Mouse (Mus musculus): ENCODE results near the gene Ctdsp2. TPM values are rescaled to one million over a fixed set of nuclear protein-coding genes. Genes with fewer than 3 reads are reported as not detected.
A peak's percentile ranks its signal among the peaks of the same experiment; 100 is the strongest.

Gene Ctdsp2
- polyA plus RNA-seq, 1 experiment = 179 TPM

DNA sequence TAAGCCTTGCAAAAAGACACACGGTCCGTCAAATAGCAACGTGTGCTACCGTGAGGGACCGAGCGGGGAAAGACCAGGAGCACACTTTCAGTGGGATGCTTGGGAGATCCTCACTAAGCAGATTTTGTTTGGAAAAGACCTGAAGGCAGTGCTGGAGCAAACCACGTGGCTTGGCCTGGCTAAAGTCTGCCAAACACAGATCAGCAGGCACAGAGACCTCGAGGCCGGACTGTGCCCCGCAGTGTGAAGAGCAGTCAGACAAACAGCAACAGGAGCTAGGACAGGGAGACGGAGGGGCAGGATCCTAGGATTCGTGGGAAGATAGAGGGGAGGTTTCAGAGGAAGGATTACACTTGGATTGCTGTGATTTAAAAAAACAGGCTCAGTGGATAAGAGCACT is 57.8 kb downstream of the Ctdsp2 start:
- Histone ChIP-seq H3K27ac (ENCODE audit: control insufficient read depth, insufficient read depth, low read length) (no peak overlapping the region), H3K4me1 (replicated peaks; ENCODE audit: control insufficient read depth, insufficient read depth, low read length) (peaks cover 6% of the 10 kb centered on the region), H3K36me3 (ENCODE audit: control insufficient read depth, insufficient read depth, low read length) (no peaks in the 10 kb centered on the region), H3K4me3 (ENCODE audit: control insufficient read depth, insufficient read depth, low read length) (no peak overlapping the region), H3K27me3 (ENCODE audit: control insufficient read depth, insufficient read depth, low read length) (peaks cover 9% of the 10 kb centered on the region; the same call in 1 of the 2 replicates)
- TF ChIP-seq CTCF (IDR thresholded peaks at IDR 0.05; ENCODE audit: borderline replicate concordance, control insufficient read depth, extremely low read depth, insufficient read depth, low read length, poor library complexity) (no peak), POLR2A (IDR thresholded peaks at IDR 0.05; ENCODE audit: control insufficient read depth, extremely low read depth, insufficient read depth, low read length, poor library complexity) (no peak)
- DNase-seq = no peak
- WGBS = 90% methylated on average over 12 of the region's 12 CpGs

DNA sequence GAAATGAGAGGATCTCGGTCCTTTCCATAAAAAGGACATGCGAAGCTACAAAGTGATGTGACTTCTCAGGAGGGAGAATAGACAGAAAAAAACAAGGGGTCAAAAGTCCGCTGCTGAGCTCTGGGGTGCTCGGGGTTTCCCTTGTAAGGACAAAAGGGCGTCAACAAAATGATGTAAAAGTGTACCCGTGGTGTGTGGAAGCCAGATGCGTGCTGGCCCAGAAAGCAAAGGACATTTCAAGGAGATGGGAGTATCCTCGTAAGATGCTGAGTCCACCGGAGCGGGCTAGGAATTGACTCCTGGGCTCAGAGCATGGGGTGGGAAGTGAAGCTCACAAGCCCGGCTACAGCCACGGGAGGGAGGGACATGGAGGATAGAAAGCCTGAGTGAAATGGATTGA is 59.1 kb downstream of the Ctdsp2 start:
- Histone ChIP-seq H3K4me3 (ENCODE audit: control insufficient read depth, insufficient read depth, low read length) (no peak overlapping the region), H3K27ac (ENCODE audit: control insufficient read depth, insufficient read depth, low read length) (no peak overlapping the region), H3K4me1 (replicated peaks; ENCODE audit: control insufficient read depth, insufficient read depth, low read length) (peaks cover 13% of the 10 kb centered on the region), H3K36me3 (ENCODE audit: control insufficient read depth, insufficient read depth, low read length) (no peaks in the 10 kb centered on the region), H3K27me3 (ENCODE audit: control insufficient read depth, insufficient read depth, low read length) (peaks cover 10% of the 10 kb centered on the region; the same call in 1 of the 2 replicates)
- no peak for TF ChIP-seq POLR2A (IDR thresholded peaks at IDR 0.05; ENCODE audit: control insufficient read depth, extremely low read depth, insufficient read depth, low read length, poor library complexity)
- TF ChIP-seq CTCF (IDR thresholded peaks at IDR 0.05; ENCODE audit: borderline replicate concordance, control insufficient read depth, extremely low read depth, insufficient read depth, low read length, poor library complexity) = no peak
- no peak for DNase-seq
- 82% methylated on average over 12 of the region's 12 CpGs for WGBS

GRCm38 (mm10) chr10:127040569-127041214 is 62.2 kb downstream of the Ctdsp2 start:
- WGBS = 5% methylated on average over 20 of the region's 20 CpGs
- DNase-seq = no peak
- Histone ChIP-seq H3K4me3 (ENCODE audit: control insufficient read depth, insufficient read depth, low read length) (peak overlapping the region; percentile 69), H3K27me3 (ENCODE audit: control insufficient read depth, insufficient read depth, low read length) (peaks cover 10% of the 10 kb centered on the region; the same call in 1 of the 2 replicates), H3K27ac (ENCODE audit: control insufficient read depth, insufficient read depth, low read length) (no peak overlapping the region), H3K36me3 (ENCODE audit: control insufficient read depth, insufficient read depth, low read length) (no peaks in the 10 kb centered on the region), H3K4me1 (replicated peaks; ENCODE audit: control insufficient read depth, insufficient read depth, low read length) (peaks cover 13% of the 10 kb centered on the region)
- TF ChIP-seq POLR2A (IDR thresholded peaks at IDR 0.05; ENCODE audit: control insufficient read depth, extremely low read depth, insufficient read depth, low read length, poor library complexity) (no peak), CTCF (IDR thresholded peaks at IDR 0.05; ENCODE audit: borderline replicate concordance, control insufficient read depth, extremely low read depth, insufficient read depth, low read length, poor library complexity) (0 out of 2 replicates have a peak, but pooled peaks have one; percentile 3)

DNA sequence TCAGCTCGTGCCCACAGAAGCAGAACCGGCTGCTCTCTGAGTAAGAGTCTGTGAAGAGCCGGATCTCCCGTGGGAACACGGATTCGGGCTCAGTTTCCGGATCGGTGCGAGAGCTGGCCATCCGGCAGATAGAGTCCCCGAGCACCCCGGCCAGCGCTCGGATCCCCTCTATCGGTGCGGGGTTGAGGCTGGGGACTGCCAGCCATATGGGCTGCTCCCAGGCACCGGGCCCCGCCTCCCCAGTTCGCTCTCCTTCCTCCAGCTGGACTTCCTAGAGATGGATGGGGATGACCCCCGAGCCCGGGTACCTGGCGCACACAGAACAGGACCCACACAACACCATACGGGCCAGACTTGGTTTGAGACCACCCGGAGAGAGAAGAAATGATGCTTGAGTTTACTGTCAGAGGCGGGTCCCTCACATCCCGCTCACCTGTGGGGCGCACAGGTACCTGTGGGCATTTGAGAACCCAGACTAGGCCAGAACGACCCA is 62.8 kb downstream of the Ctdsp2 start, which contains the start of the genes Mettl1 and Eef1akmt3:
Mettl1 (plus strand) TSS at position 141 of the 493 bp plus-strand sequence.
Eef1akmt3 (minus strand) TSS at position 240 of the 493 bp plus-strand sequence.
- DNase-seq = peak; percentile 19
- TF ChIP-seq POLR2A (IDR thresholded peaks at IDR 0.05; ENCODE audit: control insufficient read depth, extremely low read depth, insufficient read depth, low read length, poor library complexity) (0 out of 2 replicates have a peak, but pooled peaks have one; percentile 22), CTCF (IDR thresholded peaks at IDR 0.05; ENCODE audit: borderline replicate concordance, control insufficient read depth, extremely low read depth, insufficient read depth, low read length, poor library complexity) (peak; percentile 3; the same call in 1 of the 2 replicates)
- peaks cover 13% of the 10 kb centered on the region for H3K4me1 ChIP-seq (replicated peaks; ENCODE audit: control insufficient read depth, insufficient read depth, low read length)
- peak within 1 kb of the TSS; percentile 69 for H3K4me3 ChIP-seq (ENCODE audit: control insufficient read depth, insufficient read depth, low read length)
- 2% methylated on average over 28 of the region's 28 CpGs for WGBS
- H3K36me3 ChIP-seq (ENCODE audit: control insufficient read depth, insufficient read depth, low read length) = no peaks in the 10 kb centered on the region
- peaks cover 10% of the 10 kb centered on the region; the same call in 1 of the 2 replicates for H3K27me3 ChIP-seq (ENCODE audit: control insufficient read depth, insufficient read depth, low read length)
- H3K27ac ChIP-seq (ENCODE audit: control insufficient read depth, insufficient read depth, low read length) = no peak within 1 kb of the TSS

DNA sequence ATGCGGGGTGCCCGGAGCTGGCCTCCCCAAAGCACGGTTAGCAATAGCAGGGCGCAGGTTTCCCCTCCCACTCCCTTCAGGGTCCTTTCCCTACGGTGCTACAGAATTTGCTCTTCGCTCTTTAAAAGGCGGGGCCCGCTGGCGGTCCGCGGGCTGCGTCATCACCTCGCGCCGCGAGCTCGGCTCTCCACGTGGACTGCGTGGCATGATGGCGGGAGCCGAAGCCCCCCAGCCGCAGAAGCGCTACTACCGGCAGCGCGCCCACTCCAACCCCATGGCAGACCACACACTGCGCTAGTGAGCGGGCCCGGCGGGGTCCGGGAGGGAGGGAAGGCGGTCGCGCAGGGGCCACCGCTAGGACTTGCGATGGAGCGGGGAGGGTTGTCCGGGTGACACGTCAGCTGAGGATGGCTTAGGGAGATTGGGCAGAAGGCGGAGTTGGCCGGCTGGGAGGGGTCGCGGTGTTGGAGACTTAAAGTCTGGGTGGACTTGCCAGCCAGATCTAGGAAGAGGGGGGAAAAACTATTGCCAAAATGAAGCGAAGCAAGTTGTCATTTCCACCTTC is 63.3 kb downstream of the Ctdsp2 start:
- TF ChIP-seq POLR2A (IDR thresholded peaks at IDR 0.05; ENCODE audit: control insufficient read depth, extremely low read depth, insufficient read depth, low read length, poor library complexity) (no peak), CTCF (IDR thresholded peaks at IDR 0.05; ENCODE audit: borderline replicate concordance, control insufficient read depth, extremely low read depth, insufficient read depth, low read length, poor library complexity) (peak; percentile 61; the same call in 1 of the 2 replicates)
- Histone ChIP-seq H3K4me1 (replicated peaks; ENCODE audit: control insufficient read depth, insufficient read depth, low read length) (peaks cover 13% of the 10 kb centered on the region), H3K4me3 (ENCODE audit: control insufficient read depth, insufficient read depth, low read length) (peak overlapping the region; percentile 69), H3K36me3 (ENCODE audit: control insufficient read depth, insufficient read depth, low read length) (no peaks in the 10 kb centered on the region), H3K27ac (ENCODE audit: control insufficient read depth, insufficient read depth, low read length) (no peak overlapping the region), H3K27me3 (ENCODE audit: control insufficient read depth, insufficient read depth, low read length) (peaks cover 10% of the 10 kb centered on the region; the same call in 1 of the 2 replicates)
- under 1% methylated on average over 44 of the region's 44 CpGs for WGBS
- peak; percentile 74 for DNase-seq

GRCm38 (mm10) chr10:127042468-127043115 is 64.1 kb downstream of the Ctdsp2 start:
- WGBS = 15% methylated on average over 5 of the region's 5 CpGs
- H3K4me1 ChIP-seq (replicated peaks; ENCODE audit: control insufficient read depth, insufficient read depth, low read length) = peaks cover 13% of the 10 kb centered on the region
- H3K27me3 ChIP-seq (ENCODE audit: control insufficient read depth, insufficient read depth, low read length) = peaks cover 10% of the 10 kb centered on the region; the same call in 1 of the 2 replicates
- no peak for TF ChIP-seq POLR2A (IDR thresholded peaks at IDR 0.05; ENCODE audit: control insufficient read depth, extremely low read depth, insufficient read depth, low read length, poor library complexity)
- TF ChIP-seq CTCF (IDR thresholded peaks at IDR 0.05; ENCODE audit: borderline replicate concordance, control insufficient read depth, extremely low read depth, insufficient read depth, low read length, poor library complexity) = no peak
- H3K36me3 ChIP-seq (ENCODE audit: control insufficient read depth, insufficient read depth, low read length) = no peaks in the 10 kb centered on the region
- no peak overlapping the region for H3K27ac ChIP-seq (ENCODE audit: control insufficient read depth, insufficient read depth, low read length)
- no peak for DNase-seq
- peak overlapping the region; percentile 69; the same call in 1 of the 2 replicates for H3K4me3 ChIP-seq (ENCODE audit: control insufficient read depth, insufficient read depth, low read length)

Measured in thymus, adult 2 months (tissue).